Comparison of ENCODE assay signal across 10 mouse cellular contexts in the genomic region with DNA sequence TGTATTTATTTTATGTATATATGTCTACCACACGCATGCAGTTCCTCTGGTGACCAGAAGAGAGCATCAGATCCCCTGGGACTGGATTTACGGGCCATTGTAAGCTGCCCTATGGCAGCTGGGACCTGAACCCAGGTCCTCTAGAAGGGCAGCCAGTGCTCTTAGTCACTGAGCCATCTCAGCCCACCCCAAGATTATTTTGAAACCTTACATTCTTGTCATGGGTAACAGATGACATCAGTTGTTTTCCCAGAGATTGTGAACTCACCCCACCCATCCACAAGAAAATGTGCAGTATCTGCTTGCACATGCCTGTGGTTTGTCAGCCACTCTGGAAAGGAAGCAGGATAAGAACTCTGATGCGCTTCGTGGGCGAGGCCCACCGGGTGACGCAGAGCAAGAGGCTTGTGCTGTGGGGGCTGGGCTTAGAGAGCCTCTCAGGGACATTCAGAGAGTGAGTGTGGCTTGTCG. TPM values are rescaled to one million over a fixed set of nuclear protein-coding genes. Genes with fewer than 3 reads are reported as not detected.
DNase-seq lines count a peak whose midpoint lies in the region; ATAC-seq and TF ChIP-seq lines count a peak whose summit lies in the region.
"Had no signal": no experiment of that assay in that cellular context is flagged by ENCODE, and none has a peak within 500 bp of the region (broad histone marks: within the 10 kb centered on the region; RNA-seq: fewer than 3 reads in every experiment).

No protein-coding gene starts in this region.

- no peaks in the 10 kb centered on the region for H3K27me3 ChIP-seq in kidney, postnatal 0 days (ENCODE audit: insufficient read depth, low read length)
- H3K27me3 ChIP-seq: embryonic facial prominence, embryonic 12.5 days; midbrain, embryonic 12.5 days had no signal

- H3K4me3 ChIP-seq in embryonic fibroblast, embryonic 13.5 days (ENCODE audit: insufficient read depth, low read length), result no peak overlapping the region
- no peak overlapping the region for H3K4me3 ChIP-seq in kidney, postnatal 0 days (replicated peaks; ENCODE audit: low read depth, low read length)
- H3K4me3 ChIP-seq: embryonic facial prominence, embryonic 12.5 days; midbrain, embryonic 12.5 days had no signal

- WGBS in kidney, postnatal 0 days, result 81% methylated on average over 8 of the region's 8 CpGs

- H3K27ac ChIP-seq in embryonic fibroblast, embryonic 13.5 days (ENCODE audit: insufficient read depth, low read length), result peak overlapping the region; percentile 83
- H3K27ac ChIP-seq in kidney, postnatal 0 days, result no peak overlapping the region
- H3K27ac ChIP-seq: embryonic facial prominence, embryonic 12.5 days; midbrain, embryonic 12.5 days had no signal

- peak; percentile 39 to 62 for DNase-seq in right cerebral cortex, postnatal 36 days (ENCODE audit: low spot score in 2 of 2)
- no peak for DNase-seq in right cerebral cortex, postnatal 4 days
- peak; percentile 81 for DNase-seq in kidney, postnatal 0 days (ENCODE audit: low spot score)
- DNase-seq in frontal cortex, postnatal 14 days (ENCODE audit: low spot score in 2 of 2), result no peak
- DNase-seq in right cerebral cortex, adult 18-20 months, result no peak
- no peak for DNase-seq in cerebellum, postnatal 10 days

- no peak overlapping the region for H3K9ac ChIP-seq in kidney, postnatal 0 days (ENCODE audit: low read depth, low read length)
- H3K9ac ChIP-seq: embryonic facial prominence, embryonic 12.5 days; midbrain, embryonic 12.5 days had no signal

- H3K36me3 ChIP-seq in kidney, postnatal 0 days (ENCODE audit: insufficient read depth, low read length), result peaks cover 51% of the 10 kb centered on the region

- no peaks in the 10 kb centered on the region for H3K9me3 ChIP-seq in kidney, postnatal 0 days (replicated peaks; ENCODE audit: low read length)

- no peak; the same call in 1 of the 2 replicates for ATAC-seq in kidney, postnatal 0 days (replicated peaks; ENCODE audit: low FRiP score, low read depth)
- ATAC-seq in megakaryocyte-erythroid progenitor cell, adult 5-6 weeks (replicated peaks; ENCODE audit: low FRiP score, low TSS enrichment, poor library complexity, severe bottlenecking), result peak; percentile 96

- H3K4me1 ChIP-seq in embryonic fibroblast, embryonic 13.5 days (ENCODE audit: control insufficient read depth, insufficient read depth, low read length), result peaks cover 8% of the 10 kb centered on the region
- H3K4me1 ChIP-seq in kidney, postnatal 0 days (replicated peaks; ENCODE audit: insufficient read depth, low read length), result no peaks in the 10 kb centered on the region
- H3K4me1 ChIP-seq: embryonic facial prominence, embryonic 12.5 days; midbrain, embryonic 12.5 days had no signal

- TF ChIP-seq CTCF in embryonic fibroblast, embryonic 13.5 days (IDR thresholded peaks at IDR 0.05; ENCODE audit: borderline replicate concordance, insufficient read depth, low read length), result no peak
- TF ChIP-seq CTCF in kidney, postnatal 0 days (IDR thresholded peaks at IDR 0.05; ENCODE audit: low read depth), result peak; percentile 49

- H3K4me2 ChIP-seq in kidney, postnatal 0 days (ENCODE audit: low read length), result no peak overlapping the region
- H3K4me2 ChIP-seq: embryonic facial prominence, embryonic 12.5 days; midbrain, embryonic 12.5 days had no signal

- 0 out of 2 replicates have a peak, but pooled peaks have one; percentile 19 for TF ChIP-seq POLR2A in embryonic fibroblast, embryonic 13.5 days (IDR thresholded peaks at IDR 0.05; ENCODE audit: low read depth, low read length)

RNA-seq across cellular contexts. Expression of a gene that starts 37.9 kb away (rescaled TPM):
- 83.4 and 92.1 TPM in 2 replicates for polyA plus RNA-seq in embryonic fibroblast, embryonic 13.5 days (2011; ENCODE audit: insufficient read length, low read depth, missing spikeins)
- polyA plus RNA-seq in kidney, postnatal 0 days (2015; fragmentation: Nextera tagmentation; extraction: Ambion mirVana), result 26.6 and 28.6 TPM in 2 replicates
- total RNA-seq in megakaryocyte-erythroid progenitor cell, adult 5-6 weeks (2014; fragmentation: Nextera tagmentation), result 58.7 and 61.5 TPM in 2 replicates
- 24.2 and 25.3 TPM in 2 replicates for total RNA-seq in megakaryocyte-erythroid progenitor cell, adult 5-6 weeks (2017)

Comparison
In these comparisons a context has a peak if more than half of its experiments do, and no peak if none do; other contexts are left out.
1. DNase-seq: peak in right cerebral cortex, postnatal 36 days (2 of 2) and kidney, postnatal 0 days (single experiment); none in right cerebral cortex, postnatal 4 days (single experiment), frontal cortex, postnatal 14 days (0 of 2), right cerebral cortex, adult 18-20 months (single experiment) and cerebellum, postnatal 10 days (0 of 2).